Mouse (Mus musculus): ENCODE data around the gene Ston1. TPM values are rescaled to one million over a fixed set of nuclear protein-coding genes. Genes with fewer than 3 reads are reported as not detected.

Ston1 gene
- polyA plus RNA-seq, 1 experiment, result 16.6 TPM

- no peaks in the 10 kb centered on the region for H3K79me2 ChIP-seq (ENCODE audit: control insufficient read depth, insufficient read depth)
- TF ChIP-seq E2F4 (IDR thresholded peaks at IDR 0.05; ENCODE audit: insufficient read depth) (no peak), CEBPB (IDR thresholded peaks at IDR 0.05; ENCODE audit: insufficient read depth, poor library complexity, severe bottlenecking) (no peak), SRF (IDR thresholded peaks at IDR 0.05; ENCODE audit: control insufficient read depth, insufficient read length, low read depth) (no peak), TCF12 (IDR thresholded peaks at IDR 0.05; ENCODE audit: insufficient read depth, poor library complexity, severe bottlenecking) (no peak), MAX (IDR thresholded peaks at IDR 0.05; ENCODE audit: low read depth) (no peak), POLR2A (IDR thresholded peaks at IDR 0.05; ENCODE audit: insufficient read length, low read depth) (no peak), POLR2AphosphoS2 (IDR thresholded peaks at IDR 0.05; ENCODE audit: insufficient read length, low read depth) (no peak), MYOG (IDR thresholded peaks at IDR 0.05; ENCODE audit: control insufficient read depth in 1 of 3, insufficient read depth in 1 of 3, insufficient read length in 2 of 3, low read depth in 2 of 3) (no peak), MYOD1 (IDR thresholded peaks at IDR 0.05; ENCODE audit: control insufficient read depth in 1 of 3, insufficient read length in 2 of 3, low read depth in 2 of 3) (no peak), USF1 (IDR thresholded peaks at IDR 0.05; ENCODE audit: low read depth) (no peak), TCF3 (IDR thresholded peaks at IDR 0.05; ENCODE audit: insufficient read length, low read depth) (no peak), REST (IDR thresholded peaks at IDR 0.05; ENCODE audit: insufficient read depth, insufficient read length) (no peak)
- no peak overlapping the region for H3K4me2 ChIP-seq (ENCODE audit: low read depth)
- H3K4me3 ChIP-seq, result no peak overlapping the region
- peaks cover 9% of the 10 kb centered on the region for H3K36me3 ChIP-seq (ENCODE audit: control insufficient read depth, insufficient read depth)
- no peaks in the 10 kb centered on the region for H3K27me3 ChIP-seq (ENCODE audit: control insufficient read depth, insufficient read depth, insufficient read length)
- H3ac ChIP-seq (ENCODE audit: control insufficient read depth, insufficient read length), result no peak overlapping the region
These were observed 10.1 kb upstream of the Ston1 start for GRCm38 (mm10) chr17:88587371-88587770.

GRCm38 (mm10) chr17:88588228-88588627 is 9.3 kb upstream of the Ston1 start:
- TF ChIP-seq TCF12 (IDR thresholded peaks at IDR 0.05; ENCODE audit: insufficient read depth, poor library complexity, severe bottlenecking) (no peak), POLR2AphosphoS2 (IDR thresholded peaks at IDR 0.05; ENCODE audit: insufficient read length, low read depth) (no peak), MAX (IDR thresholded peaks at IDR 0.05; ENCODE audit: low read depth) (no peak), E2F4 (IDR thresholded peaks at IDR 0.05; ENCODE audit: insufficient read depth) (no peak), MYOG (IDR thresholded peaks at IDR 0.05; ENCODE audit: control insufficient read depth in 1 of 3, insufficient read depth in 1 of 3, insufficient read length in 2 of 3, low read depth in 2 of 3) (no peak), SRF (IDR thresholded peaks at IDR 0.05; ENCODE audit: control insufficient read depth, insufficient read length, low read depth) (no peak), TCF3 (IDR thresholded peaks at IDR 0.05; ENCODE audit: insufficient read length, low read depth) (no peak), POLR2A (IDR thresholded peaks at IDR 0.05; ENCODE audit: insufficient read length, low read depth) (no peak), REST (IDR thresholded peaks at IDR 0.05; ENCODE audit: insufficient read depth, insufficient read length) (no peak), USF1 (IDR thresholded peaks at IDR 0.05; ENCODE audit: low read depth) (no peak), CEBPB (IDR thresholded peaks at IDR 0.05; ENCODE audit: insufficient read depth, poor library complexity, severe bottlenecking) (no peak), MYOD1 (IDR thresholded peaks at IDR 0.05; ENCODE audit: control insufficient read depth in 1 of 3, insufficient read length in 2 of 3, low read depth in 2 of 3) (no peak)
- Histone ChIP-seq H3K4me2 (ENCODE audit: low read depth) (no peak overlapping the region), H3K79me2 (ENCODE audit: control insufficient read depth, insufficient read depth) (no peaks in the 10 kb centered on the region), H3K4me3 (no peak overlapping the region), H3K27me3 (ENCODE audit: control insufficient read depth, insufficient read depth, insufficient read length) (no peaks in the 10 kb centered on the region), H3K36me3 (ENCODE audit: control insufficient read depth, insufficient read depth) (peaks cover 9% of the 10 kb centered on the region), H3ac (ENCODE audit: control insufficient read depth, insufficient read length) (no peak overlapping the region)

GRCm38 (mm10) chr17:88590251-88590650 is 7.2 kb upstream of the Ston1 start:
- H3K4me2 ChIP-seq (ENCODE audit: low read depth), result no peak overlapping the region
- no peak overlapping the region for H3K4me3 ChIP-seq
- H3K36me3 ChIP-seq (ENCODE audit: control insufficient read depth, insufficient read depth), result no peaks in the 10 kb centered on the region
- TF ChIP-seq TCF3 (IDR thresholded peaks at IDR 0.05; ENCODE audit: insufficient read length, low read depth) (no peak), TCF12 (IDR thresholded peaks at IDR 0.05; ENCODE audit: insufficient read depth, poor library complexity, severe bottlenecking) (no peak), SRF (IDR thresholded peaks at IDR 0.05; ENCODE audit: control insufficient read depth, insufficient read length, low read depth) (no peak), REST (IDR thresholded peaks at IDR 0.05; ENCODE audit: insufficient read depth, insufficient read length) (no peak), USF1 (IDR thresholded peaks at IDR 0.05; ENCODE audit: low read depth) (no peak), POLR2A (IDR thresholded peaks at IDR 0.05; ENCODE audit: insufficient read length, low read depth) (no peak), CEBPB (IDR thresholded peaks at IDR 0.05; ENCODE audit: insufficient read depth, poor library complexity, severe bottlenecking) (no peak), MYOD1 (IDR thresholded peaks at IDR 0.05; ENCODE audit: control insufficient read depth in 1 of 3, insufficient read length in 2 of 3, low read depth in 2 of 3) (no peak), E2F4 (IDR thresholded peaks at IDR 0.05; ENCODE audit: insufficient read depth) (no peak)
- H3ac ChIP-seq (ENCODE audit: control insufficient read depth, insufficient read length), result no peak overlapping the region
- H3K27me3 ChIP-seq (ENCODE audit: control insufficient read depth, insufficient read depth, insufficient read length), result no peaks in the 10 kb centered on the region
- no peaks in the 10 kb centered on the region for H3K79me2 ChIP-seq (ENCODE audit: control insufficient read depth, insufficient read depth)

GRCm38 (mm10) chr17:88595071-88595470 is 2.4 kb upstream of the Ston1 start:
- no peaks in the 10 kb centered on the region for H3K36me3 ChIP-seq (ENCODE audit: control insufficient read depth, insufficient read depth)
- no peak overlapping the region for H3ac ChIP-seq (ENCODE audit: control insufficient read depth, insufficient read length)
- H3K27me3 ChIP-seq (ENCODE audit: control insufficient read depth, insufficient read depth, insufficient read length), result no peaks in the 10 kb centered on the region
- no peak overlapping the region for H3K4me3 ChIP-seq
- no peak overlapping the region for H3K4me2 ChIP-seq (ENCODE audit: low read depth)
- TF ChIP-seq POLR2AphosphoS2 (IDR thresholded peaks at IDR 0.05; ENCODE audit: insufficient read length, low read depth), result no peak
- no peak for TF ChIP-seq TCF12 (IDR thresholded peaks at IDR 0.05; ENCODE audit: insufficient read depth, poor library complexity, severe bottlenecking)
- TF ChIP-seq POLR2A (IDR thresholded peaks at IDR 0.05; ENCODE audit: insufficient read length, low read depth), result no peak
- no peak for TF ChIP-seq MAX (IDR thresholded peaks at IDR 0.05; ENCODE audit: low read depth)
- peak in 1 of 3 experiments; percentile 41 for TF ChIP-seq MYOG (IDR thresholded peaks at IDR 0.05; ENCODE audit: control insufficient read depth in 1 of 3, insufficient read depth in 1 of 3, insufficient read length in 2 of 3, low read depth in 2 of 3)
- TF ChIP-seq MYOD1 (IDR thresholded peaks at IDR 0.05; ENCODE audit: control insufficient read depth in 1 of 3, insufficient read length in 2 of 3, low read depth in 2 of 3), result peak in 2 of 3 experiments; percentile 3 to 31
- no peak for TF ChIP-seq CEBPB (IDR thresholded peaks at IDR 0.05; ENCODE audit: insufficient read depth, poor library complexity, severe bottlenecking)
- no peak for TF ChIP-seq TCF3 (IDR thresholded peaks at IDR 0.05; ENCODE audit: insufficient read length, low read depth)
- TF ChIP-seq REST (IDR thresholded peaks at IDR 0.05; ENCODE audit: insufficient read depth, insufficient read length), result no peak
- peaks cover 17% of the 10 kb centered on the region for H3K79me2 ChIP-seq (ENCODE audit: control insufficient read depth, insufficient read depth)
